Mouse (Mus musculus) small intestine, adult 2 months (tissue): ENCODE measurements at regions not wholly inside any gene's neighbourhood (a gene's known extent, or its start where the extent isn't known, plus 50 kb on each side); places are given as distances from the start of the nearest gene placed in this dataset.

ENCODE experiments used
- CTCF ChIP-seq: fragments of 200-500 bp; IDR thresholded peaks from 2 replicates; pipeline ENCODE4 v1.5.1; 2012; ENCODE audit warnings: low read depth, mild to moderate bottlenecking, control low read depth, inconsistent platforms, low read length, moderate library complexity, mixed read lengths; ENCODE audit not compliant: insufficient replicate concordance, insufficient read length; ENCODE audit errors: extremely low read depth
- POLR2A ChIP-seq: fragments of 200-500 bp; IDR thresholded peaks from 2 replicates; pipeline ENCODE4 v1.6.1; 2012; ENCODE audit warnings: low read depth, mild to moderate bottlenecking, control low read depth, inconsistent platforms, low read length, moderate library complexity

GRCm38 (mm10) chr8:107833481-107833880 lies 109.0 kb upstream of the Zfhx3 start:
- TF ChIP-seq POLR2A, result no peak
- TF ChIP-seq CTCF, result no peak
